ENCODE assay signal across 8 mouse cellular contexts in genomic region chr9:99243895-99244293, GRCm38 (mm10). TPM values are rescaled to one million over a fixed set of nuclear protein-coding genes. Genes with fewer than 3 reads are reported as not detected.
DNase-seq lines count a peak whose midpoint lies in the region; ATAC-seq and TF ChIP-seq lines count a peak whose summit lies in the region.

No protein-coding gene starts in this region.

- H3K27me3 ChIP-seq in hindbrain, embryonic 11.5 days (ENCODE audit: control insufficient read depth, insufficient read depth, low read length), result no peaks in the 10 kb centered on the region

- H3K4me3 ChIP-seq in hindbrain, embryonic 11.5 days (ENCODE audit: low read depth, low read length), result peak overlapping the region; percentile 83

- H3K36me3 ChIP-seq in hindbrain, embryonic 11.5 days (ENCODE audit: control insufficient read depth, insufficient read depth, low read length), result no peaks in the 10 kb centered on the region

- no peak overlapping the region for H3K27ac ChIP-seq in hindbrain, embryonic 11.5 days (ENCODE audit: low read depth, low read length)

- H3K4me2 ChIP-seq in hindbrain, embryonic 11.5 days (replicated peaks; ENCODE audit: low read depth, low read length), result peak overlapping the region; percentile 61

- no peaks in the 10 kb centered on the region for H3K9me3 ChIP-seq in hindbrain, embryonic 11.5 days (ENCODE audit: control insufficient read depth, low read length)

- H3K9ac ChIP-seq in hindbrain, embryonic 11.5 days (ENCODE audit: low read depth, low read length), result peak overlapping the region; percentile 76

- TF ChIP-seq POLR2A in brain, embryonic 14.5 days (IDR thresholded peaks at IDR 0.05; ENCODE audit: borderline replicate concordance, extremely low read depth, insufficient read depth, insufficient read length, poor library complexity, severe bottlenecking), result no peak

- H3K4me1 ChIP-seq in hindbrain, embryonic 11.5 days (replicated peaks; ENCODE audit: control insufficient read depth, insufficient read depth, low read length), result no peaks in the 10 kb centered on the region

- peak; percentile 48; the same call in 1 of the 2 replicates for ATAC-seq in hindbrain, embryonic 11.5 days (ENCODE audit: low FRiP score)

- intact Hi-C loops in left cerebral cortex, postnatal 36 days (cut with DNase I), result loop anchor here (1.0 to 5.0 kb wide), 3 partner anchors 104 to 203 kb away; partner anchors contain the start of gene Pik3cb
- intact Hi-C loops in left cerebral cortex, postnatal 10 days (cut with DNase I), result loop anchor here (5.0 to 10.0 kb wide), 3 partner anchors 133 to 629 kb away; no protein-coding TSS in a partner anchor

- TF ChIP-seq CTCF in brain, embryonic 14.5 days (IDR thresholded peaks at IDR 0.05; ENCODE audit: borderline replicate concordance, extremely low read depth, insufficient read depth, insufficient read length), result no peak

- DNase-seq in left cerebral cortex, postnatal 36 days (ENCODE audit: low spot score in 2 of 2), result peak; percentile 12 to 17
- no peak for DNase-seq in left cerebral cortex, postnatal 10 days (ENCODE audit: extremely low spot score in 1 of 2, low spot score in 2 of 2)
- peak; percentile 40 for DNase-seq in brain, embryonic 14.5 days (ENCODE audit: low read depth)
- no peak for DNase-seq in hindbrain, embryonic 11.5 days (ENCODE audit: low spot score)
- peak; percentile 6 for DNase-seq in mesoderm, embryonic 11.5 days (ENCODE audit: low read depth, low spot score)
- DNase-seq in B cell, adult 2 months, result no peak
- no peak for DNase-seq in retina, postnatal 1 day
- no peak for DNase-seq in lung, adult 18-20 months

- 1% methylated on average over 10 of the region's 10 CpGs for WGBS in hindbrain, embryonic 11.5 days

RNA-seq across cellular contexts. Expression of gene Cep70, which starts 0.7 kb away (rescaled TPM):
- total RNA-seq in left cerebral cortex, postnatal 36 days (2021), result 10 to 100 TPM; 15.1 to 31.5 TPM
- 10 to 100 TPM; 15.4 to 17.2 TPM for total RNA-seq in left cerebral cortex, postnatal 10 days (2021)
- polyA plus RNA-seq in brain, embryonic 14.5 days (2012; rRNA removed), result 32.7 and 34.0 TPM in 2 replicates
- 48.5 and 51.0 TPM in 2 replicates for polyA plus RNA-seq in hindbrain, embryonic 11.5 days (2014; fragmentation: Nextera tagmentation; extraction: Ambion mirVana)

RNA-seq across cellular contexts. Expression of gene Faiml, which starts 6.9 kb away (rescaled TPM):
- not detected for total RNA-seq in left cerebral cortex, postnatal 36 days (2021)
- not detected for total RNA-seq in left cerebral cortex, postnatal 10 days (2021)
- polyA plus RNA-seq in brain, embryonic 14.5 days (2012; rRNA removed), result not detected in 2 replicates
- polyA plus RNA-seq in hindbrain, embryonic 11.5 days (2014; fragmentation: Nextera tagmentation; extraction: Ambion mirVana), result not detected in 2 replicates

Comparison
In these comparisons a context has a peak if more than half of its experiments do, and no peak if none do; other contexts are left out.
1. DNase-seq: peak in left cerebral cortex, postnatal 36 days (2 of 2), brain, embryonic 14.5 days (single experiment) and mesoderm, embryonic 11.5 days (single experiment); none in left cerebral cortex, postnatal 10 days (0 of 2), hindbrain, embryonic 11.5 days (single experiment), B cell, adult 2 months (0 of 2), retina, postnatal 1 day (single experiment) and lung, adult 18-20 months (0 of 2).